Mouse (Mus musculus) heart, postnatal 0 days (tissue): ENCODE measurements at regions not wholly inside any gene's neighbourhood (a gene's known extent, or its start where the extent isn't known, plus 50 kb on each side); places are given as distances from the start of the nearest gene placed in this dataset.

ENCODE experiments used
- CTCF ChIP-seq: IDR thresholded peaks from 2 replicates; pipeline ENCODE4 v1.5.1; 2016; ENCODE audit warnings: antibody characterized with exemption, control low read depth, low read depth
- EP300 ChIP-seq: IDR thresholded peaks from 2 replicates; pipeline ENCODE4 v1.6.1; 2016; ENCODE audit warnings: antibody characterized with exemption, low read depth

- TF ChIP-seq CTCF: no peak
- no peak for TF ChIP-seq EP300
Observed at GRCm38 (mm10) chr17:88307082-88307481, 133.4 kb upstream of the Foxn2 start.
